Mouse (Mus musculus) urinary bladder, postnatal 4 days (tissue): ENCODE data around the gene Ndufb8.

ENCODE experiments used
- DNase-seq, 2 experiments: peaks; one replicate each; pipeline ENCODE4 v3.0.0; 2021 to 2022; ENCODE audit warnings: low spot score in 2 of 2

Gene Ndufb8

GRCm38 (mm10) chr19:44554861-44555590, at the start of gene Ndufb8:
Gene Ndufb8, minus strand, starts transcription at chr19:44555440.
- peak; percentile 92 to 97 for DNase-seq

- no peak for DNase-seq
Measured at GRCm38 (mm10) chr19:44594180-44594579, 38.9 kb upstream of the Ndufb8 start.

- no peak for DNase-seq
Measured at GRCm38 (mm10) chr19:44591638-44592037, 36.4 kb upstream of the Ndufb8 start.

- no peak for DNase-seq
Measured at GRCm38 (mm10) chr19:44590992-44591391, 35.8 kb upstream of the Ndufb8 start.

- no peak for DNase-seq
Measured at GRCm38 (mm10) chr19:44589591-44590223, 34.5 kb upstream of the Ndufb8 start.

- DNase-seq, result no peak
Measured at GRCm38 (mm10) chr19:44588036-44588435, 32.8 kb upstream of the Ndufb8 start.

GRCm38 (mm10) chr19:44582638-44583309, 27.5 kb upstream of the Ndufb8 start:
- DNase-seq, result peak; percentile 84 to 93

- no peak for DNase-seq
Measured at GRCm38 (mm10) chr19:44582103-44582502, 26.9 kb upstream of the Ndufb8 start.

- no peak for DNase-seq
Measured at GRCm38 (mm10) chr19:44578038-44578437, 22.8 kb upstream of the Ndufb8 start.

- DNase-seq, result no peak
Measured at GRCm38 (mm10) chr19:44576275-44576674, 21.0 kb upstream of the Ndufb8 start.

- no peak for DNase-seq
Measured at GRCm38 (mm10) chr19:44567763-44568162, 12.5 kb upstream of the Ndufb8 start.

- DNase-seq, result no peak
Measured at GRCm38 (mm10) chr19:44564006-44564405, 8.8 kb upstream of the Ndufb8 start.

- DNase-seq, result peak; percentile 86 to 92
Measured at GRCm38 (mm10) chr19:44562652-44563206, 7.5 kb upstream of the Ndufb8 start, which contains the start of gene Hif1an. Gene Hif1an, plus strand, starts transcription at chr19:44562850.

- DNase-seq, result no peak
Measured at GRCm38 (mm10) chr19:44554490-44554860, 765 bp downstream of the Ndufb8 start.

GRCm38 (mm10) chr19:44553286-44553685, 2.0 kb downstream of the Ndufb8 start:
- DNase-seq, result no peak

- DNase-seq, result no peak
Measured at GRCm38 (mm10) chr19:44552731-44553130, 2.5 kb downstream of the Ndufb8 start, which contains the start of gene Gm20538. Gene Gm20538, minus strand, starts transcription at chr19:44552831.

- peak in 1 of 2 experiments; percentile 38 for DNase-seq
Measured at GRCm38 (mm10) chr19:44545321-44546041, 9.8 kb downstream of the Ndufb8 start, which contains the start of gene Sec31b. Gene Sec31b, minus strand, starts transcription at chr19:44545864.

- DNase-seq, result peak; percentile 42 to 75
Measured at GRCm38 (mm10) chr19:44544775-44545174, 10.5 kb downstream of the Ndufb8 start.

GRCm38 (mm10) chr19:44544372-44544771, 10.9 kb downstream of the Ndufb8 start:
- DNase-seq, result no peak

- DNase-seq, result no peak
Measured at GRCm38 (mm10) chr19:44542694-44543178, 12.5 kb downstream of the Ndufb8 start.

- no peak for DNase-seq
Measured at GRCm38 (mm10) chr19:44537416-44537815, 17.8 kb downstream of the Ndufb8 start.
